Mouse (Mus musculus): ENCODE measurements around the gene Smyd4.

DNA sequence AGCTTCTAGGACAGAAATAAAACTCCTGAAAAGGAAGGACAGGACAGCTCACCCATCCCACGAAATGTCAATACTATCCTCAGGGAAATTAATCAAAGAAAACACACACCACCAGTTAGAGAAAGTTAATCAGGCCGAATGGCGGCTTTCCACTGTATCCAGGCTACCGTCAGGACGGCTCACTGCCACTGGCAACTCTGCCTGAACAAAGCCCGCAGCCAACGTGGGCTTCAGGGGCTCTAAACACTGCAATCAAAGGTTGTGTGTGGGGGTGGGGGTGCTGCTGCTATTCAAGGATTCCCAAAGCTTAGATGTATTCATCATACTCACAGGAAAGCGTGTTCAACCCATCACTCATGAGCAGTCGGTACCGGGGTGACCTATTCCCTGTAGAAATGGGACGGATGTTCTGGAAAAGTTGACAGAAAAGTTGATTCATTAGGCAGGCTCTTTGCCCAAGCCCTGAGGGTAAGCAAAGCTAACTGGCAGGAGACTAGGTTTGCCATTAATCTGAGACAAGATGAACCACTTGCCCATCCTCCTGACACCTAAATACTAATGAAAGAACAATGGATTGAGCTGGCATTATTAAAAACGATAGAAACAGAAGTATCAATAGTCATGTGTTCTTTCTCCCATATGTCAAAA is 7.4 kb upstream of the Smyd4 start:
- TF ChIP-seq CTCF (IDR thresholded peaks at IDR 0.05; ENCODE audit: control insufficient read depth, insufficient read depth, low read length) (no peak), POLR2A (IDR thresholded peaks at IDR 0.05; ENCODE audit: borderline replicate concordance, control insufficient read depth, low read depth, low read length) (no peak)

Data from bone marrow, adult 2 months (tissue).